Mouse (Mus musculus) retina, postnatal 1 day (tissue): ENCODE measurements at regions not wholly inside any gene's neighbourhood (a gene's known extent, or its start where the extent isn't known, plus 50 kb on each side); places are given as distances from the start of the nearest gene placed in this dataset.
A peak's percentile ranks its signal among the peaks of the same experiment; 100 is the strongest.

ENCODE experiments used
- DNase-seq: peaks from one replicate; pipeline ENCODE4 v3.0.0-alpha.2; 2012

- DNase-seq, result no peak
Measured at GRCm38 (mm10) chr16:30880682-30881081, 200.6 kb downstream of the Xxylt1 start.

GRCm38 (mm10) chr16:30881186-30881585 lies 200.0 kb downstream of the Xxylt1 start:
- no peak for DNase-seq

GRCm38 (mm10) chr16:30883490-30884188 lies 197.6 kb downstream of the Xxylt1 start:
- peak; percentile 78 for DNase-seq

GRCm38 (mm10) chr16:30884189-30884551 lies 197.1 kb downstream of the Xxylt1 start:
- DNase-seq, result no peak

GRCm38 (mm10) chr16:30886982-30887381 lies 194.2 kb downstream of the Xxylt1 start:
- DNase-seq, result no peak

- DNase-seq, result no peak
Measured at GRCm38 (mm10) chr16:30887536-30887935, 193.7 kb downstream of the Xxylt1 start.

GRCm38 (mm10) chr16:30888556-30889323 lies 192.5 kb downstream of the Xxylt1 start:
- no peak for DNase-seq

- DNase-seq, result no peak
Measured at GRCm38 (mm10) chr16:30892606-30893005, 188.6 kb downstream of the Xxylt1 start.

- DNase-seq, result no peak
Measured at GRCm38 (mm10) chr16:30894086-30894485, 187.1 kb downstream of the Xxylt1 start.

- no peak for DNase-seq
Measured at GRCm38 (mm10) chr16:30895021-30895420, 186.2 kb downstream of the Xxylt1 start.

- DNase-seq, result no peak
Measured at GRCm38 (mm10) chr16:30897371-30897770, 183.9 kb downstream of the Xxylt1 start.

- DNase-seq, result no peak
Measured at GRCm38 (mm10) chr16:30900121-30900520, 181.1 kb downstream of the Xxylt1 start.

GRCm38 (mm10) chr16:30901309-30901708 lies 179.9 kb downstream of the Xxylt1 start:
- DNase-seq, result no peak
